In the genomic region with DNA sequence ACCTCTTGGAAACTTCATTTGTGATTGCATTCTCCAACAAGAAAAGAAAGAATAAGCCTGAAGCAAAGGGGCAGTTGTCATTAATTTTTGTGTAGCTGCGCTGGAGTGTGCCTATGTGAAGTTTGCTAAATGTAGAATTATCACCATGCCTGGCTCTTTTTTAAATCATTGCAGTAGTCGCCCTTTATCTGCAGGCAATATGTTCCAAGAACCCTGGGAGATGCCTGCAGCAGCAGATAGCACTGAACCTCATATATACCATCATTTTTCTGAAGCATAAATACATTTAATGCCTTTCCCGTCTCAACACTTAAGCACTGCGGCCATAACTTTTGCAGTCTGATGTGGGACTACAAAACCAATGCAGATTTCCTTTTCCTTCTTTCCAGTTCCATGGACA, we compare ENCODE assay signal across 24 mouse cellular contexts.
"Had no signal": no experiment of that assay in that cellular context is flagged by ENCODE, and none has a peak within 500 bp of the region (broad histone marks: within the 10 kb centered on the region; RNA-seq: fewer than 3 reads in every experiment).

No protein-coding gene starts in this region.

- H3K9ac ChIP-seq: intestine, embryonic 15.5 days; kidney, embryonic 15.5 days; limb, embryonic 12.5 days; limb, embryonic 15.5 days; lung, embryonic 15.5 days; midbrain, embryonic 13.5 days; neural tube, embryonic 13.5 days; stomach, embryonic 15.5 days had no signal

- ATAC-seq: intestine, embryonic 15.5 days; midbrain, embryonic 13.5 days; midbrain, embryonic 16.5 days had no signal

- H3K27me3 ChIP-seq: intestine, embryonic 15.5 days; kidney, embryonic 15.5 days; limb, embryonic 12.5 days; limb, embryonic 15.5 days; lung, embryonic 15.5 days; midbrain, embryonic 13.5 days; neural tube, embryonic 13.5 days; stomach, embryonic 15.5 days had no signal

- DNase-seq: kidney, adult 11 months; kidney, adult 8-10 months; kidney, postnatal 10 days; kidney, postnatal 36 days; layer of hippocampus, postnatal 36 days; left cerebral cortex, postnatal 4 days; lung, adult 18-20 months; lung, postnatal 10 days; lung, postnatal 4 days; retina, postnatal 1 day; right cerebral cortex, postnatal 25 days; spleen, adult 18-20 months; thymus, postnatal 25 days had no signal

- H3K4me2 ChIP-seq: intestine, embryonic 15.5 days; kidney, embryonic 15.5 days; limb, embryonic 12.5 days; limb, embryonic 15.5 days; lung, embryonic 15.5 days; midbrain, embryonic 13.5 days; neural tube, embryonic 13.5 days; stomach, embryonic 15.5 days had no signal

- H3K4me1 ChIP-seq: intestine, embryonic 15.5 days; kidney, embryonic 15.5 days; limb, embryonic 12.5 days; limb, embryonic 15.5 days; lung, embryonic 15.5 days; midbrain, embryonic 10.5 days; midbrain, embryonic 13.5 days; neural tube, embryonic 13.5 days; stomach, embryonic 15.5 days had no signal

- H3K36me3 ChIP-seq: intestine, embryonic 15.5 days; limb, embryonic 12.5 days; lung, embryonic 15.5 days; midbrain, embryonic 10.5 days; midbrain, embryonic 13.5 days; neural tube, embryonic 13.5 days had no signal

- H3K4me3 ChIP-seq: intestine, embryonic 15.5 days; kidney, embryonic 15.5 days; limb, embryonic 12.5 days; limb, embryonic 15.5 days; lung, embryonic 15.5 days; midbrain, embryonic 10.5 days; midbrain, embryonic 13.5 days; myocyte; neural tube, embryonic 13.5 days; stomach, embryonic 15.5 days had no signal

- H3K9me3 ChIP-seq: intestine, embryonic 15.5 days; kidney, embryonic 15.5 days; limb, embryonic 12.5 days; limb, embryonic 15.5 days; lung, embryonic 15.5 days; midbrain, embryonic 10.5 days; midbrain, embryonic 13.5 days; neural tube, embryonic 13.5 days; stomach, embryonic 15.5 days had no signal

- H3K27ac ChIP-seq: intestine, embryonic 15.5 days; kidney, embryonic 15.5 days; limb, embryonic 12.5 days; limb, embryonic 15.5 days; lung, embryonic 15.5 days; midbrain, embryonic 10.5 days; midbrain, embryonic 13.5 days; neural tube, embryonic 13.5 days; stomach, embryonic 15.5 days had no signal
